Mouse (Mus musculus) cerebellum, adult 11 months (tissue): ENCODE measurements around the gene Mnat1.
"Not testable (repeated sequence)": the region's sequence is repeated elsewhere in the genome, so short reads cannot be mapped to it uniquely, and the experiment has no call there.

Source experiments
- DNase-seq: peaks from one replicate; pipeline ENCODE4 v3.0.0; 2022

The Mnat1 gene

GRCm38 (mm10) chr12:73151038-73151437 is 27.5 kb downstream of the Mnat1 start:
- not testable (repeated sequence) for DNase-seq

GRCm38 (mm10) chr12:73154150-73154549 is 30.6 kb downstream of the Mnat1 start:
- no peak for DNase-seq

DNA sequence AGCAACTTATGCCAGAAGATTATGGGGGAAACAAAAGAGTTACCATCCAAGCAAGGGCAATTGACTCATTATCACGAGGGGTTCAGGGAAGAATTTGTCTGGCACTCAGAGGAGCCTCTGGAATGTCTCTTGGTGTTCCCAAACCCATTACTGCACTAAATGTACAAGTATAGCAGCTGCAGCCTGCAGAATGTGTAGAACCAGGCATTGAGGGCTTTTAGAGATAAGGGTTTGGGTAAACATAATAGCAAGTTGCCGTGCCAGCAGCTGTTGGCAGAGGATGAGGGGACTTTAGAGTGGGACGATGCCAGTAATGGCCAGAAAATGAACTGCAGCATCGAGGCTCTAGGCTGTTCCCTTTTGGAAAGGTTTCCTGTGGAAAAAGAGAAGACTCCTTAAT is 36.8 kb downstream of the Mnat1 start:
- no peak for DNase-seq

DNA sequence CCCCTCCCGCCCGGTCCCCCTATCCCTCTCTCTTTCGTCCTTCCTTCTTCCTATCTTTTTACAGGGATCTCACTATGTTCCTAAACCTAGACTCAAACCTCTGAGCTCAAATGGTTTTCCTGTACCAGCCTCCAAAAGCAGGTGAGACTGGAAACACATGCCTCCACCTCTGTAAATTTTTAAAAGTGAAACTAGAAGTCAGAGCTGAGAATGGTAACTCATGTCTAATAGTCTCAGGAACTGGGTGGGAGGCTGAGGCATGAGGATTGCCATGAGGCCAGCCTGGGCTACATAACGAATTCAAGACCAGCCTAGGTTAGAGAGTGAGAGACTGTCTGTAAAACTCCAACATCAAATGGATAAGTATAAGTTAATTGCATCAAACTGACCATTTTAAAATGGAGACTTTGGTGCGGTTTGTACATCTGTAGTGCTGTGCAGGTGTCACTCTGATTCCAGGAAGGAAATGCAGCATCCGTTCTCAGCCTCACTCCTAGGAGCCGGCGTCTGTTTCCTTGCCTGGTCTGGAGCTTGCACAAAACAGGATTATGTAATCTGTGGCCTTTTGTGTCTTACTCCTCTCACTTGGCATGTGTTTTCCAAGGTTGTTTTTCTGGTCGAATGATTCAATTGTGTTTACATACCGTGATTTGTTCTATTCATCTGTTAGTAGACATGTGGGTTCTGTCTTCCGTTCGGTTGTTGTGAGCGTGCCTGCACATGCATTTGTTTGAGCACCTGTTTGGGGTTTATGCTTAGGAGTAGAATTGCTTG is 39.1 kb downstream of the Mnat1 start:
- DNase-seq: peak; percentile 19

DNA sequence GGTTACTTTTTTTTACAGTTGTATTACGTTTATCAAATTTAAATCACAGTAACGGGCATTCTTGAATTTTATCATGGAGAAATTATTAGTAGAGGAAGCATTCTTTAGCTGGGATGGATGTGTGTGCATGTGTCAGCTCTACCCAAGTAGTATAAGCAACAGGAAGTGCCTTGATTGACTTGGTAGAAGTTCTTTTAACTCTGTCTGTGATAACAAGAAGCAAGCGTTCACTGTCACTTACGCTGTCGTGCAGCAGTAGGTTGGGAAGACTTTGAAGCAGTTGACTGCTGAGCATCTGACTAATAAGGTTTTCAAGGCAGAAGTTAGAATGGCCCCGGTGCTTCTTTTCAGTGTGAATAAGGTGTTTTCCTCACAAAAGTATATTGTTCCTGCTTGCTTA is 47.3 kb downstream of the Mnat1 start:
- DNase-seq: no peak

DNA sequence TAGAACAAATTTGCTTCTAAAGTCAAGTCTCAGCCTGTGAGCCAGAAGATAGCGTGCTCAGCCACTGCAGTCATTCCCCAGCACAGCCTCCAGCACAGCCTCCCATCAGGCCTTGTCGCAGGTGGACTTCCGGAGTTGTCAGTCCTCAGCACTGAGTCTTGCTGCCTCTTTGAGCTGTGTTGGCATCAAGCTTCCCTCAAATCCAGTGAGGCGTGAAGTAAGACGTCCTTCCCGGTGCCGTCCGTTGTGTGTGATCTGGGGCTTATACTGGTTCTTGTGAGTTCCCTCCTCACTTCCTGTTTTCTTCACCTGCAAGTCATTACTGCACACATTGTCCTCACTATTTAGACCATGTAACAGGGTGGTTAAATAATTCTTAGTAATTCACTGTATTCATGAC is 60.4 kb downstream of the Mnat1 start:
- no peak for DNase-seq

- DNase-seq: no peak
Observed at GRCm38 (mm10) chr12:73197363-73197762, 73.8 kb downstream of the Mnat1 start.

DNA sequence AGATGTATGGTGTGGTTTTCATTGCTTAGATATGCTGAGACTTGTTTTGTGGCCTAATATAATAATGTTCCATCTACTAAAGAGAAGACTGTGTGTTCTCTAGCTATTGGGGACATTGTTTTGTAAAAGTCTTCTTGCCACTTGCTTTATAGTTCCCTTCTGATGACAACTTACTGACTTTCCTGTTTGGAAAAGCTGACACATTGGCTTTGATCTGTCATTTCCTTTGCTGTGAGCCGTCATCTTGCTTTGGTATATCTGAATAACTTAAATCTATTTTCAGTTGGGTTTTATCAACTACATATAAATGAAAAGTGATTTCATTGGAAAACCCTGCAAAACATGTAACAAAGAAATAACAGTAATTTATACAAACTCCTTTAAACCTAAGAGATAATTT is 74.9 kb downstream of the Mnat1 start:
- no peak for DNase-seq

- no peak for DNase-seq
Observed at GRCm38 (mm10) chr12:73199375-73199774, 75.9 kb downstream of the Mnat1 start.

DNA sequence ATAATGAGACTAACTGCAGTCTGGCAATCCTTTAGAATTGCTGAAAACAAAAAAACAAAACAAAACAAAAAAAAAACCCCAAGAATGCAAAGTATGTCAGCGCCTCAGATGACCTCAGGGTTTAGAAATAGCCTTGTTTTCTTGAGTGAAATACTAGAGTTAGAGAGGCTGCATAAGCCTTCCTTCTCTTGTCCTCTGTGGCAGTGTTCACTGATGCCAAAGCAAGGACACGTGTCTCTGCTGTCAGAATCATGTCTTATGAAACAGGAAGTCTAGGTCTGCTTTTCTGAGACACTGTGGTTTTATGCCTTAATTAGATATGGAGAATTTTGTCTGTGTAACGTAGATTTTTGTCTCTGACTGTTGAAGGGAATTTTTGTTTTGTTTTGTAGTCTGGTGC is 78.1 kb downstream of the Mnat1 start:
- DNase-seq: no peak

DNA sequence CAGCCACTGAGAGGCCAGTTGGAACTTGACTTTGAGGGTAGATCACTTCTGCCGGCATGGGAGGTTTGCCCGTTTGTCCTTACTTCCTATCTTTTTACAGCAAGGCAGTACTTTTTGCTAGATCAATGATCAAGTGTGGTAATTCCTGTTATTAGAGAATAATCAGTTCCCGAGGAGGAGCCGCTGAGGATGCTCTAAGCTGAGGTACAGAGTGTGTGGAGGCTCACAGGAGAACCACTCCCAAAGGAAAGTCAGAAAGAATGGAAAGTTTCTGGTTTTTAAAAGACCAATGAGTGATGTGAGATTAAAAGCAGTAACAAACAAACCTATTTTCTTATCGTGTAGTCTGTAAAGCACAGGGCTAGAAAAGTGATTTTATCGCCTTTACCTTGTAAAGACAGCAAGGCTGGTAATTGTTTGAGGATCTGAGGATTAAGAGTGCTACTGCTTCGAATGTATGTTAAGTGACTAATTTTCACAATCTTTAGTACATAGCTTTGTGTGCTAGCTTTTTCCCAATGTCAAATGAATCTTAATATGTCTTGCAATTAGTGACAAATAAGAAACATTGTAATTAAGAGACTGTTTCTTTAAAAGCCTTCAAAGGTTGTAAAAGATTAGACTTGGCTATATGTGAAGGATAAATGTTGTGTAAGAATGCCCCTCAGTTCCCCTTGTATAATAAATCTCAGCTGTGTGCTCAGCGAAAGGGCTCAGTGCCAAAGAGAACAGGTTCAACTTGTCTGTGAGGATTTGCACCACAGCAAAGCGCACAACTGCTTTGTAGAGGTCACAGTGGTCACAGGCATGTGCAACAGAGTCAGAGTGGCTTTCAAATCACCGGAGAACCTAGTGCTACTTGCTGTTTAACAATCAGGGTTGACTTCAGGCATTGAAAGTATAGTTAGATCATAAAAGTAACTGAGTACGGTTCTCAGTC is 82.5 kb downstream of the Mnat1 start:
- no peak for DNase-seq

DNA sequence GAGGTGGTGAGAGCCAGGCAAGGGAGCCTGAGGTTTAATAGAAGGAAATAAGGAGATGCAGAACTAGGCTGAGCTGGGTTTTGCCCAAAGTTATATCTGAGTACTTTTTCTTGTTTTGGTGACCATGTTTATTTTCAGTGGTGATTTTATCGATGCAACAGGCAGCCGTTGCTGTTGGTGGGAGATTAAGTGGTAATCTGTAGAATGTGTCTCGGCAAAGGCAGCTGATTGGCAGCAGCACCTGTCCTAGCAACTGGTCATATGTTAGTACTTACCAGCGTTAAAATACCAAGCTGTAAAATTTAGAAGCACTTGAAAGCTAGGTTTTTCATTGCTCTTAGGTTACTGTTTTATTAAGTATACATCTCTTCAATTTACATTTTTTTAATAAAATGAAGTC is 83.5 kb downstream of the Mnat1 start:
- DNase-seq: no peak

DNA sequence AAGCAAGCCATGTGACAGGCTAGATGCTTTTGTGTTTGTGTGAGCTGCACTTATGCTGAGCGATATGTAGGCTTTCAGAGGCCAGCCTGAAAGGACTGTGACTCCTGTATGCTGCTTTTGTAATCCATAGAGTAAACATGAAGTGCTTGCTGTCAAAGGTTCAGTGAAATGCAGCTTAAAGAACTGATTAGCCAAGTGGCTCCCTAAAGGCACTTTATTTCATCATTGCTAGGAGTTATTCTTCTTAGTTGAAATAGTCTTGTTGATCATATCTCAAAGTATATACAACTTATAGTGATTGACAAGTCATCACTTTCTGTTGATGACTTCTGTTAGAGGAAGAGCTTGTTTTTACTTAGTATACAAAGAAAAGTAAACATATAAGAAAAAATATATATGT is 83.9 kb downstream of the Mnat1 start:
- no peak for DNase-seq

DNA sequence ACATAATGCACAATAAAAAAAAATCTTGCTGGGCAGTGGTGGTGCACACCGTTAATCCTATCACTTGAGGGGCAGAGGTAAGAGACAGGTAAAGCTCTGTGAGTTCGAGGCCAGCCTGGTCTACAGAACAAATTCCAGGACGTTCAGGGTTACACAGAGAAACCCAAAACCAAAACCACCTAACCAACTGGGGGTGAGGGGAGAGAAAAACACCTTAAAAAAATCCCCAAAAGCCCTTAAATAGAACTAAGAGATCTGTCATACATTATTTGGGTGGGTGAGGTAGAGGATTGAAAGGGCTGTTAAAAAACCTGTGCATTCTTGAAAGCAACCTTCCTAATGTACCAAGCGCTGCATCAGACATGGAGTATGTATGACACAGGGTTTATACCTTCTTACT is 85.0 kb downstream of the Mnat1 start:
- DNase-seq: no peak

GRCm38 (mm10) chr12:73209117-73209516 is 85.6 kb downstream of the Mnat1 start:
- DNase-seq: no peak

DNA sequence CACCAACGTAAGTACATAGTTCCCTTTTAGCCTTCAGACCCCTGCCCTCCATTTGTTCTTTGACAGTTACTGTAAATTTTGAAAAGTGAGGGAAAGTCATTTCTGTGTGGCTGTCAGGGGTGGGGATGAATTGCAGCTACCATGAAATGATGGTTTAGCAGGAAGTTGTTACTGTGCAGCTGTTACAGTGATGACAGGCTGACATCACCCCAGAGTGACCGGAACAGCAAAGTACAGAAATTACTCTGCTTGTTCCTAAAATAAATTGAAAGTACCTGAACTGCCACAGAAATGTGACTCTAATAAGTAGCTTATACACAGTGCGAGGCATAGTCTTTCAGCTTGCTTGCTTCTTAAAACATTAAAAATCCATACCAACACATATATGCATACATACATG is 86.9 kb downstream of the Mnat1 start:
- no peak for DNase-seq

DNA sequence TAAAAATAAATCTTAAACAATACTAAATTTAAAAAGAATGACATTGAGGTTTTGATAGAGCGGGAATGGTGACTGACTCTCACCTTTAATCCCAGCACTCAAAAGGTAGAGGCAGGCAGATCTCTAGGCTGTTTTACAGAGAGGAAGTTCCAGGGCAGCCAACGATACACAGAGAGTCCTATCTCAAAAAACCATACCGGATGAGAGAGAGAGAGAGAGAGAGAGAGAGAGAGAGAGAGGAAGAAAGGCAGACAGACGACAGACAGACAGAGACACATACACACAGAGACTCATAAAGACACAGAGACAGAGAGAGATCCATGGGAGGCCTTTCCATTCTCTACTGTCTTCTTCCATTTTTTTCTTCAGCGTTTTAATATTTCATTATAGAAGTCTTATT is 92.3 kb downstream of the Mnat1 start:
- no peak for DNase-seq

- DNase-seq: no peak
Observed at GRCm38 (mm10) chr12:73218632-73219031, 95.1 kb downstream of the Mnat1 start.

- no peak for DNase-seq
Observed at GRCm38 (mm10) chr12:73221235-73221634, 97.7 kb downstream of the Mnat1 start.

DNA sequence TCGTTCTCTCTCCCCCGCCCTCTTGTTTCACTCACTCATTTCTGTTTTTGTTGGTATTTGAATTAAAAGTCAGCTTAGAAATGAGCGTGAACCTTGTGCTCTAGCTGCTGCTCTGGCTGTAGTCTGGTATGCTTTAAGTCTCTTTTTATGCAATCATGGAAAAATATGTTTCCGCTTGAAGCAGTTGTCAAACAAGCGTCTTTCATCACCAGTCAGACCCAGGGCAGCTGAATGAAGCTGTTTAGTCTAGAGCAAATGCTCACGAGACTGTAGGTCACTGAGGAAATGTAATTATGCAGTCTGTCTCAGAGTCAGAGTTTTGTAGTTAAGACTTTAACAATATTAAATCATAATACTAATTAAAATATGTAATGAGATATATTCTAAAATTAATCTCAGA is 100.4 kb downstream of the Mnat1 start:
- no peak for DNase-seq

DNA sequence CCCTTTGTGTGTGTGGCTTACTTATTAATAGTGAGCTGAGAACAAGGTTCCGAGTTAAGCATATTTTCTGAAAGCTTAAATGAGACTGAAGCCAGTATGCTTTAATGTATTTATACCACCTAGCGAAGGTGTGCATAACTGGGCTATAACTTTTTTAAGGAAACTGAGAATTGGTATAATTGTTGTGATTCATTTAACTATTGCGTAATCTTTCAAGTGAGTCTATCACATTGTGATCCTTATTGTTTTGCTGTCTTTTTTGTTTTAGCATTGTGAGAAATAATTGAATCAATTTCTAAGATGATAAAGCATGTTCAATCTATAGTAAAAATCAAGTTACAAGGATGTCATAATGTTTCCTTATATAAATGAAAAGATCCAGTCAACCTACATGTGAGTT is 104.9 kb downstream of the Mnat1 start:
- no peak for DNase-seq

- DNase-seq: no peak
Observed at GRCm38 (mm10) chr12:73230196-73230595, 106.7 kb downstream of the Mnat1 start.

DNA sequence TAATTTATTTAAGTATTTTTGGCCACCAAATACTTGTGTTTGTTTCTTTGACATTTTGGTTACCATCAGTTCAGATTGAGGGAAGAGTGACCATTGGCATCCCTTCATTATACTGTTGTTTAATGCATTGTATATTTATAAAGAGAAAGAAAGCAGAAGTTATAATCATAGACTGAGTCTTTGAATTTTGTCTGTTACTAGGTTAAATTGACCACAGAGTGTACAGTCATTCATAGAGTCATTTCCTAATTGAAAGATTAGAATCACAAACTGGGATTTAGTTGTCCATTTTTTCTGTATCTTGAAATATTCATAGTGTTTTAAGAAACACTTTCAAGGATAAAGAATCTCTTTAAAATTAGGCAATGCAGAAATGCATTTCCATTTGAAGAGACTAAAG is 108.0 kb downstream of the Mnat1 start:
- no peak for DNase-seq

DNA sequence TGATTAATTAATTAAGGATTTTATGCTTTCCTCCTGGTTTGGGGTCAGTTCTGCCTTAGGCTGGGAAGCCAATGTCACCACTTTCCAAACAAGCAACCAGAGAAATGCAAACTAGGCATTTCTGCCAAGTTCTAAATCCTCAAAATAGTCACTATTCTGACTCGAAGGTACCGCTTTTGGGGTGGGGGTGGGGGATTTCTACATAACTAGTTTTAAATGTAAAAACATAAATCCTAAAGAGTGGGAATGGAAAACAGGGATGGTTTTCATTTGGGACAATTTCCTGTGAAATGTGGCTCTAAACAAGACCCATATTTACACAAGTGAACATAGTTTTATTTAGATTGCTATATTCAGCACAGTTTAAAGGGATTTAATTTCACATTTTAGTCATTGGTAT is 109.1 kb downstream of the Mnat1 start:
- no peak for DNase-seq
